Mouse (Mus musculus): ENCODE data around the gene Pfkl. TPM values are rescaled to one million over a fixed set of nuclear protein-coding genes. Genes with fewer than 3 reads are reported as not detected.
"Not testable (repeated sequence)": the region's sequence is repeated elsewhere in the genome, so short reads cannot be mapped to it uniquely, and the experiment has no call there.

Gene Pfkl
- polyA plus RNA-seq, 1 experiment from 2014 or later = 190 TPM

- WGBS = 62% methylated on average over 5 of the region's 5 CpGs
- Histone ChIP-seq H3K4me3 (ENCODE audit: low read length) (no peak overlapping the region), H3K4me1 (ENCODE audit: insufficient read depth, low read length) (no peaks in the 10 kb centered on the region), H3K9ac (replicated peaks; ENCODE audit: low read length) (no peak overlapping the region), H3K27me3 (ENCODE audit: insufficient read depth, low read length) (no peaks in the 10 kb centered on the region), H3K27ac (ENCODE audit: low read length) (no peak overlapping the region), H3K9me3 (ENCODE audit: low read length) (no peaks in the 10 kb centered on the region), H3K4me2 (replicated peaks; ENCODE audit: low read depth, low read length) (no peak overlapping the region), H3K36me3 (ENCODE audit: insufficient read depth, low read length) (no peaks in the 10 kb centered on the region)
- ATAC-seq (ENCODE audit: low FRiP score, low TSS enrichment) = no peak
Observed at GRCm38 (mm10) chr10:78016366-78016765, 6.5 kb upstream of the Pfkl start.

GRCm38 (mm10) chr10:78015489-78015888 is 5.6 kb upstream of the Pfkl start:
- no peak overlapping the region for H3K4me3 ChIP-seq (ENCODE audit: low read length)
- ATAC-seq (ENCODE audit: low FRiP score, low TSS enrichment) = no peak
- 97% methylated on average over 1 of the region's 1 CpGs for WGBS
- H3K4me1 ChIP-seq (ENCODE audit: insufficient read depth, low read length) = peaks cover under 1% of the 10 kb centered on the region; the same call in 1 of the 2 replicates
- H3K4me2 ChIP-seq (replicated peaks; ENCODE audit: low read depth, low read length) = no peak overlapping the region
- H3K27ac ChIP-seq (ENCODE audit: low read length) = no peak overlapping the region
- no peaks in the 10 kb centered on the region for H3K27me3 ChIP-seq (ENCODE audit: insufficient read depth, low read length)
- H3K9ac ChIP-seq (replicated peaks; ENCODE audit: low read length) = no peak overlapping the region
- no peaks in the 10 kb centered on the region for H3K9me3 ChIP-seq (ENCODE audit: low read length)
- H3K36me3 ChIP-seq (ENCODE audit: insufficient read depth, low read length) = no peaks in the 10 kb centered on the region

GRCm38 (mm10) chr10:78012661-78013495 is 3.0 kb upstream of the Pfkl start:
- 92% methylated on average over 18 of the region's 18 CpGs for WGBS
- Histone ChIP-seq H3K36me3 (ENCODE audit: insufficient read depth, low read length) (no peaks in the 10 kb centered on the region), H3K27ac (ENCODE audit: low read length) (no peak overlapping the region), H3K4me2 (replicated peaks; ENCODE audit: low read depth, low read length) (no peak overlapping the region), H3K4me1 (ENCODE audit: insufficient read depth, low read length) (peaks cover 14% of the 10 kb centered on the region), H3K9ac (replicated peaks; ENCODE audit: low read length) (no peak overlapping the region), H3K27me3 (ENCODE audit: insufficient read depth, low read length) (no peaks in the 10 kb centered on the region), H3K9me3 (ENCODE audit: low read length) (no peaks in the 10 kb centered on the region), H3K4me3 (ENCODE audit: low read length) (no peak overlapping the region)
- no peak for ATAC-seq (ENCODE audit: low FRiP score, low TSS enrichment)

GRCm38 (mm10) chr10:78011116-78011515 is 1.2 kb upstream of the Pfkl start:
- H3K4me1 ChIP-seq (ENCODE audit: insufficient read depth, low read length) = peaks cover 31% of the 10 kb centered on the region
- not testable (repeated sequence) for H3K4me3 ChIP-seq (ENCODE audit: low read length); H3K27ac ChIP-seq (ENCODE audit: low read length); H3K9me3 ChIP-seq (ENCODE audit: low read length); ATAC-seq (ENCODE audit: low FRiP score, low TSS enrichment); H3K27me3 ChIP-seq (ENCODE audit: insufficient read depth, low read length); H3K4me2 ChIP-seq (replicated peaks; ENCODE audit: low read depth, low read length); H3K36me3 ChIP-seq (ENCODE audit: insufficient read depth, low read length); H3K9ac ChIP-seq (replicated peaks; ENCODE audit: low read length)
- WGBS = 90% methylated on average over 5 of the region's 5 CpGs

GRCm38 (mm10) chr10:78010335-78010734 is 452 bp upstream of the Pfkl start:
- H3K4me3 ChIP-seq (ENCODE audit: low read length) = 0 out of 2 replicates have a peak overlapping the region, but pooled peaks have one; percentile 10
- H3K9me3 ChIP-seq (ENCODE audit: low read length) = no peaks in the 10 kb centered on the region
- ATAC-seq (ENCODE audit: low FRiP score, low TSS enrichment) = no peak
- H3K4me1 ChIP-seq (ENCODE audit: insufficient read depth, low read length) = peaks cover 37% of the 10 kb centered on the region
- no peak overlapping the region for H3K27ac ChIP-seq (ENCODE audit: low read length)
- H3K27me3 ChIP-seq (ENCODE audit: insufficient read depth, low read length) = no peaks in the 10 kb centered on the region
- no peaks in the 10 kb centered on the region for H3K36me3 ChIP-seq (ENCODE audit: insufficient read depth, low read length)
- peak overlapping the region; percentile 3; the same call in 1 of the 2 replicates for H3K9ac ChIP-seq (replicated peaks; ENCODE audit: low read length)
- H3K4me2 ChIP-seq (replicated peaks; ENCODE audit: low read depth, low read length) = peak overlapping the region; percentile 64
- WGBS = 17% methylated on average over 10 of the region's 10 CpGs

- Histone ChIP-seq H3K9ac (replicated peaks; ENCODE audit: low read length) (peak overlapping the region; percentile 81), H3K9me3 (ENCODE audit: low read length) (no peaks in the 10 kb centered on the region), H3K4me2 (replicated peaks; ENCODE audit: low read depth, low read length) (peak overlapping the region; percentile 64), H3K27ac (ENCODE audit: low read length) (peak overlapping the region; percentile 98), H3K4me3 (ENCODE audit: low read length) (peak overlapping the region; percentile 72), H3K27me3 (ENCODE audit: insufficient read depth, low read length) (no peaks in the 10 kb centered on the region), H3K36me3 (ENCODE audit: insufficient read depth, low read length) (peaks cover 4% of the 10 kb centered on the region; the same call in 1 of the 2 replicates), H3K4me1 (ENCODE audit: insufficient read depth, low read length) (peaks cover 37% of the 10 kb centered on the region)
- WGBS = under 1% methylated on average over 59 of the region's 59 CpGs
- peak; percentile 96 for ATAC-seq (ENCODE audit: low FRiP score, low TSS enrichment)
Observed at GRCm38 (mm10) chr10:78009184-78009944, 519 bp downstream of the Pfkl start.

- H3K9ac ChIP-seq (replicated peaks; ENCODE audit: low read length) = peak overlapping the region; percentile 81
- peaks cover 37% of the 10 kb centered on the region for H3K4me1 ChIP-seq (ENCODE audit: insufficient read depth, low read length)
- H3K9me3 ChIP-seq (ENCODE audit: low read length) = no peaks in the 10 kb centered on the region
- H3K27ac ChIP-seq (ENCODE audit: low read length) = no peak overlapping the region
- no peak for ATAC-seq (ENCODE audit: low FRiP score, low TSS enrichment)
- peak overlapping the region; percentile 64 for H3K4me2 ChIP-seq (replicated peaks; ENCODE audit: low read depth, low read length)
- peaks cover 4% of the 10 kb centered on the region; the same call in 1 of the 2 replicates for H3K36me3 ChIP-seq (ENCODE audit: insufficient read depth, low read length)
- 66% methylated on average over 3 of the region's 3 CpGs for WGBS
- H3K27me3 ChIP-seq (ENCODE audit: insufficient read depth, low read length) = no peaks in the 10 kb centered on the region
- peak overlapping the region; percentile 72 for H3K4me3 ChIP-seq (ENCODE audit: low read length)
Observed at GRCm38 (mm10) chr10:78008169-78008568, 1.7 kb downstream of the Pfkl start.

GRCm38 (mm10) chr10:78007203-78007602 is 2.7 kb downstream of the Pfkl start:
- Histone ChIP-seq H3K9me3 (ENCODE audit: low read length) (no peaks in the 10 kb centered on the region), H3K27ac (ENCODE audit: low read length) (no peak overlapping the region), H3K27me3 (ENCODE audit: insufficient read depth, low read length) (no peaks in the 10 kb centered on the region), H3K4me1 (ENCODE audit: insufficient read depth, low read length) (peaks cover 37% of the 10 kb centered on the region), H3K9ac (replicated peaks; ENCODE audit: low read length) (no peak overlapping the region; the same call in 1 of the 2 replicates), H3K4me3 (ENCODE audit: low read length) (no peak overlapping the region), H3K4me2 (replicated peaks; ENCODE audit: low read depth, low read length) (peak overlapping the region; percentile 64; the same call in 1 of the 2 replicates), H3K36me3 (ENCODE audit: insufficient read depth, low read length) (peaks cover 10% of the 10 kb centered on the region; the same call in 1 of the 2 replicates)
- WGBS = 18% methylated on average over 7 of the region's 7 CpGs
- no peak for ATAC-seq (ENCODE audit: low FRiP score, low TSS enrichment)

- Histone ChIP-seq H3K4me1 (ENCODE audit: insufficient read depth, low read length) (peaks cover 37% of the 10 kb centered on the region), H3K4me2 (replicated peaks; ENCODE audit: low read depth, low read length) (0 out of 2 replicates have a peak overlapping the region, but pooled peaks have one; percentile 10), H3K36me3 (ENCODE audit: insufficient read depth, low read length) (peaks cover 22% of the 10 kb centered on the region), H3K27me3 (ENCODE audit: insufficient read depth, low read length) (no peaks in the 10 kb centered on the region), H3K4me3 (ENCODE audit: low read length) (no peak overlapping the region), H3K9me3 (ENCODE audit: low read length) (no peaks in the 10 kb centered on the region), H3K27ac (ENCODE audit: low read length) (no peak overlapping the region), H3K9ac (replicated peaks; ENCODE audit: low read length) (0 out of 2 replicates have a peak overlapping the region, but pooled peaks have one; percentile 8)
- no peak for ATAC-seq (ENCODE audit: low FRiP score, low TSS enrichment)
- WGBS = 67% methylated on average over 4 of the region's 4 CpGs
Observed at GRCm38 (mm10) chr10:78005791-78006438, 4.0 kb downstream of the Pfkl start.

Data from kidney, embryonic 16.5 days (tissue).